Mouse (Mus musculus) left cerebral cortex, adult 9 months (tissue): ENCODE measurements around the gene Ank2.

Source experiments
- DNase-seq, 2 experiments: peaks; one replicate each; pipeline ENCODE4 v3.0.0; 2022; ENCODE audit warnings: low spot score in 2 of 2

Ank2 gene

GRCm38 (mm10) chr3:126886644-126887043 is 612.5 kb downstream of the Ank2 start:
- no peak for DNase-seq

GRCm38 (mm10) chr3:126886090-126886489 is 613.1 kb downstream of the Ank2 start:
- no peak for DNase-seq

- DNase-seq, result no peak
Measured at GRCm38 (mm10) chr3:126878233-126878632, 620.9 kb downstream of the Ank2 start.
